Mouse (Mus musculus): Measurements from ENCODE around the gene Manba. TPM values are rescaled to one million over a fixed set of nuclear protein-coding genes. Genes with fewer than 3 reads are reported as not detected.

Manba gene
- polyA plus RNA-seq (2012; rRNA removed) (3.3 and 4.2 TPM in 2 replicates), polyA plus RNA-seq (2014; fragmentation: Nextera tagmentation; extraction: Ambion mirVana) (6.5 and 7.6 TPM in 2 replicates)

DNA sequence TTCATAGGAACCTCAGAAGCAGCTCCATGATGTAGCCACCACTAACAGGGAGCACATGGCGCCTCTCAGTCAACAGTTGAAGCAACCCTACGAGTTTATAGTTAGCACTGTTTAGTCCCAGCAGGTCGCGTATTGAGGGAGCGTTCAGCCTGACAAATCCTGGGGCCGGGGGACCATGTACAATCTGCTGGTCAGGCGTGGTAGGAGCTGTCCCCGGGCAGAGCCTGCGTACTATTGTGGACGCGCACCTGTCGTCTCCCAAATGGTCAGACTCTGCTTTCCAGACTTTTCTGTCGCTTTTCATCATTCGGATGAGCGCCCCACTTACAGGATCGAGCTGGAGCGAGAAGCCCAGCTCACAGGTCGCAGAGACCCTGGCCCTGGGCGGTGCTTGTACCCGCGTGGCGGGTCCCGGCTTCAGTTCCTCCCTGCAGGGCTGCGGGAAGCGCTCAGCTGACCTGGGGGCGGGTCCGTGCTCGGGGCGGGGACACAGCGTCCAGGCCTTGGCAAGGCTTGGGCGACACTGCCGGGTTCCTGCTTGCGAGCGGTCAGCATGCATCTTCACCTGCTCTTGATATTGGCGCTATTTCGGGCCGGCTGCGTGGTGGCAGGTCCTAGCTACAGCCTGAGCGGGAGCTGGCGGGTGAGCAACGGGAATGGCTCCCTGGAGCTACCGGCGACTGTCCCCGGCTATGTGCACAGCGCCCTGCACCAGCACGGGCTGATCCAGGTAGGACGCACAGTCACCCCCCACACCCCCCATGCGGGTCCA is at the start of gene Manba:
Gene Manba, plus strand, starts transcription at position 484 of the 772 bp plus-strand sequence.
- H3K4me3 ChIP-seq (replicated peaks; ENCODE audit: low read length) = peak within 1 kb of the TSS; percentile 50
- H3K9me3 ChIP-seq (ENCODE audit: control insufficient read depth, low read length) = no peaks in the 10 kb centered on the region
- ATAC-seq (ENCODE audit: low FRiP score, low read depth) (peak; percentile 77), DNase-seq (ENCODE audit: low spot score) (peak; percentile 11)
- H3K27me3 ChIP-seq (ENCODE audit: control insufficient read depth, insufficient read depth, low read length) = no peaks in the 10 kb centered on the region
- no peaks in the 10 kb centered on the region for H3K36me3 ChIP-seq (ENCODE audit: control insufficient read depth, insufficient read depth, low read length)
- no peak for TF ChIP-seq POLR2A (IDR thresholded peaks at IDR 0.05; ENCODE audit: borderline replicate concordance, extremely low read depth, insufficient read depth, insufficient read length)
- 3% methylated on average over 48 of the region's 48 CpGs for WGBS
- H3K27ac ChIP-seq (replicated peaks; ENCODE audit: low read depth, low read length) = no peak within 1 kb of the TSS
- H3K4me2 ChIP-seq (replicated peaks; ENCODE audit: low read depth, low read length, severe bottlenecking) = peak within 1 kb of the TSS; percentile 96
- peak within 1 kb of the TSS; percentile 58 for H3K9ac ChIP-seq (ENCODE audit: low read depth, low read length, severe bottlenecking)
- H3K4me1 ChIP-seq (ENCODE audit: control insufficient read depth, insufficient read depth, low read length) = no peaks in the 10 kb centered on the region

DNA sequence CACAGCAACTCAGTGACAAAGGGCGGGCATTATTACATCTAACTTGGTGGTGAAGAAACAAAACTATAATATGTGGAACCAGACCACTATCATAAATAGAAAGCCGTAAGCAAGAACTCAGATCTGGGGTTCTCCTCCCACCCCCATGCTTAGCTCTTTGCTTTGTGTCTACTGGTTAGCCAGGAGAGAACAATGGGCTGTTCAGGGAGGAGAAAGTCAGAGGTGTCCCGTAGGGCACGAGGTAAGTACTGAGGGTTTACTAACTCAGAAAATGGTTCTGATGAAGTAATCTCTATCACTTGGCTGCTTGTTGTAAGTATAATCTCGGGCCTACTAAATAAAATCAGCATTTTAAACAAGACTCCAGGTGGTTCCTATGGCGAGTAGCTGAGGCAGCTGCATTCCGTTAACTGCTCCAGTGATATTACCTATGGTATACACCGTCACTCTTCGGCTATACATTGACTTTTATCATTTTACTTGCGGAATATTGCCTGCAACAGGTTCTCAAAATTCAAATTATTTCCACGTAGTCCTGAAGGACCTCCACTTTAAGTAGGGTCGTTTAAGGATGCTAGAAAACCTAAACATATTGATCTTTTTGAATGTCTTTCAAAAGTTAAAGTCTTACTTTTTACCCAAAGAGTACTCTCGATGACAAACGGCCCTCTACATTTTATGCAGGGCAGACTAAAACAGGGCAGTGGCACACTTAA is 48.4 kb upstream of the Manba start:
- no peak for TF ChIP-seq POLR2A (IDR thresholded peaks at IDR 0.05; ENCODE audit: borderline replicate concordance, extremely low read depth, insufficient read depth, insufficient read length)
- DNase-seq (ENCODE audit: low spot score) = no peak
- H3K9me3 ChIP-seq (ENCODE audit: control insufficient read depth, low read length) = no peaks in the 10 kb centered on the region
- H3K36me3 ChIP-seq (ENCODE audit: control insufficient read depth, insufficient read depth, low read length) = peaks cover 17% of the 10 kb centered on the region
- H3K4me2 ChIP-seq (replicated peaks; ENCODE audit: low read depth, low read length, severe bottlenecking) = peak overlapping the region; percentile 62
- no peaks in the 10 kb centered on the region for H3K27me3 ChIP-seq (ENCODE audit: control insufficient read depth, insufficient read depth, low read length)
- H3K4me3 ChIP-seq (replicated peaks; ENCODE audit: low read length) = peak overlapping the region; percentile 87
- no peak for ATAC-seq (ENCODE audit: low FRiP score, low read depth)
- peak overlapping the region; percentile 79 for H3K27ac ChIP-seq (replicated peaks; ENCODE audit: low read depth, low read length)
- peak overlapping the region; percentile 64 for H3K9ac ChIP-seq (ENCODE audit: low read depth, low read length, severe bottlenecking)
- WGBS = 37% methylated on average over 14 of the region's 14 CpGs
- H3K4me1 ChIP-seq (ENCODE audit: control insufficient read depth, insufficient read depth, low read length) = peaks cover 10% of the 10 kb centered on the region

DNA sequence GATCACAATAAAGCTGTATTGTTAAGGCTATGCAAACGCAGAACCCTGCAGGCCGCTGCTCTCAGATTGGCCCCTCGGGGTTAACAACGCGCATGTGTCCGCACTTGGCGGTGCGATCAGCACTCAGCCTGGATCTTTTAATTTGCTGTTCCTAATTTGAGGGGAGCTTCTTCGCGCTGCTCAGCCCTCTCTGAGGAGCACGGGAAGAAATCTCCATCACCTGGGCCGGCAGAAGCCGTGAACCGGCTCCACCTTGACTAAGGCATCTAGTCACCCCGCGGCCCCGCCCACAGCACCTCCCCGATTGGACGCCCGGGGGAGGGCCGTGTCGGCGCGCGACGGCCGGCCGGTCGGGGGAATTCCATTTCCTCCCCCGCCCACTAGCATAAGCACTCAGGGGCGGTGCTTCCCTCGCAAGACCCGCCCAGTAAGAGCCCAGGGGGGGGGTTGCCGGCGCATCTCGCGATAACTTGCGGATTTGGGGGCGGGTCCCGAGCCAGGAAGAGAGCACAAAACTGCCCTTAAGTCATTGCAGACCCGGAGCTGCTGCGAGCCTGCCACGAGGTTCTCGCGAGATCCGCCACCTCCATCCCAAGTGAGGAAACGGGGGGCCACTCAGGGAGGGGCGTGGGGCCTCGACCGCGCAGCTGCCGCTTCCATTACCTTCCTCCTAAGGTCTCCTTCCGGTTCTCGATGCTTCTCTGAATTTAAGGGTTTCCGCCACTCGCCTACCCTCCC is 47.5 kb upstream of the Manba start, which contains the start of gene Ube2d3:
Gene Ube2d3, plus strand, starts transcription at position 392 of the 738 bp plus-strand sequence.
- ATAC-seq (ENCODE audit: low FRiP score, low read depth) (peak; percentile 94), DNase-seq (ENCODE audit: low spot score) (peak; percentile 98)
- Histone ChIP-seq H3K27ac (replicated peaks; ENCODE audit: low read depth, low read length) (peak within 1 kb of the TSS; percentile 100), H3K9me3 (ENCODE audit: control insufficient read depth, low read length) (no peaks in the 10 kb centered on the region), H3K9ac (ENCODE audit: low read depth, low read length, severe bottlenecking) (peak within 1 kb of the TSS; percentile 99), H3K4me1 (ENCODE audit: control insufficient read depth, insufficient read depth, low read length) (peaks cover 10% of the 10 kb centered on the region), H3K4me2 (replicated peaks; ENCODE audit: low read depth, low read length, severe bottlenecking) (peak within 1 kb of the TSS; percentile 96), H3K27me3 (ENCODE audit: control insufficient read depth, insufficient read depth, low read length) (no peaks in the 10 kb centered on the region), H3K4me3 (replicated peaks; ENCODE audit: low read length) (peak within 1 kb of the TSS; percentile 87), H3K36me3 (ENCODE audit: control insufficient read depth, insufficient read depth, low read length) (peaks cover 21% of the 10 kb centered on the region)
- under 1% methylated on average over 54 of the region's 56 CpGs for WGBS
- TF ChIP-seq POLR2A (IDR thresholded peaks at IDR 0.05; ENCODE audit: borderline replicate concordance, extremely low read depth, insufficient read depth, insufficient read length) = peak; percentile 88; the same call in 1 of the 2 replicates

GRCm38 (mm10) chr3:135438531-135438912 is 46.9 kb upstream of the Manba start:
- DNase-seq (ENCODE audit: low spot score) (peak; percentile 86), ATAC-seq (ENCODE audit: low FRiP score, low read depth) (peak; percentile 77)
- peak; percentile 91 for TF ChIP-seq POLR2A (IDR thresholded peaks at IDR 0.05; ENCODE audit: borderline replicate concordance, extremely low read depth, insufficient read depth, insufficient read length)
- peak overlapping the region; percentile 100 for H3K27ac ChIP-seq (replicated peaks; ENCODE audit: low read depth, low read length)
- H3K36me3 ChIP-seq (ENCODE audit: control insufficient read depth, insufficient read depth, low read length) = peaks cover 24% of the 10 kb centered on the region
- H3K9ac ChIP-seq (ENCODE audit: low read depth, low read length, severe bottlenecking) = peak overlapping the region; percentile 99
- H3K9me3 ChIP-seq (ENCODE audit: control insufficient read depth, low read length) = no peaks in the 10 kb centered on the region
- H3K4me2 ChIP-seq (replicated peaks; ENCODE audit: low read depth, low read length, severe bottlenecking) = peak overlapping the region; percentile 96; the same call in 1 of the 2 replicates
- H3K4me3 ChIP-seq (replicated peaks; ENCODE audit: low read length) = peak overlapping the region; percentile 87
- peaks cover 10% of the 10 kb centered on the region for H3K4me1 ChIP-seq (ENCODE audit: control insufficient read depth, insufficient read depth, low read length)
- WGBS = under 1% methylated on average over 24 of the region's 50 CpGs
- H3K27me3 ChIP-seq (ENCODE audit: control insufficient read depth, insufficient read depth, low read length) = no peaks in the 10 kb centered on the region
